Mouse (Mus musculus): ENCODE results near the gene Nme7.

DNA sequence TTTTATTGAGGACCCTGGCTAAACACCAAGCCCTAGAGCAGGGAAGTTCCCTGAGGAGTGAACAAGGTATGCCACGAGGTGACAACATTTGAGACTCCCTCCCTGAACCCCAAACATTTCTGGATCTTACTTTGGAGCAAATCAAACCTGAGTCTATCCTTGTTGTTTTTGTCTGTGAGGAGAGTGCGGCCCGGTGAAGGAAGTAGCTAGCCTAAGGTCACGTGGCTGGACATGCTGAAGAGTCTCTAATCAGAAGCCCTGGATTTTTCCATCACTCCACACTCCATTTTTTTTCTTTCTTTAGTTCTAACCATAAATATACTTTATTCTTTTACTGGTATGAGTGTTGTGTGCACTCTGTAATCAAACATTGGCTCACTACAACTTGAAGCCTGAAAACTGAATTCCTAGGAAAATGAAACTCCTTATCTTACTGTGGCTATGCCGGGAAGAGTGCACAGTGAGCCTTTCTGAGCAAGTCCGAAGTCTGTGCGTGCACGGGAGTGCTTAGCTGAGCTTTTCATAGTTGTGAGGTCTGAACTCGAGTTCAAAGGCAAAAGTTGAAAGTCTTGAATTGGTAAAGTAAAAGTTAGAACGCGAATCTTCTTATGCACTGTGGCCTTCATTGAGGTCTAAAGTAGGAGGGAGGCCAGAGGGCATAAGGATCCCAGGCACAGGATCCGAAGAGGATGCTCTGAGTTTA, 112.9 kb downstream of the Nme7 start:
- TF ChIP-seq POLR2A (IDR thresholded peaks at IDR 0.05; ENCODE audit: insufficient read length, low read depth) (no peak), USF1 (IDR thresholded peaks at IDR 0.05; ENCODE audit: low read depth) (no peak), MAX (IDR thresholded peaks at IDR 0.05; ENCODE audit: low read depth) (no peak), POLR2AphosphoS2 (IDR thresholded peaks at IDR 0.05; ENCODE audit: insufficient read length, low read depth) (no peak), MYOD1 (IDR thresholded peaks at IDR 0.05; ENCODE audit: control insufficient read depth in 1 of 3, insufficient read length in 2 of 3, low read depth in 2 of 3) (no peak), TCF12 (IDR thresholded peaks at IDR 0.05; ENCODE audit: insufficient read depth, poor library complexity, severe bottlenecking) (no peak), E2F4 (IDR thresholded peaks at IDR 0.05; ENCODE audit: insufficient read depth) (no peak), CEBPB (IDR thresholded peaks at IDR 0.05; ENCODE audit: insufficient read depth, poor library complexity, severe bottlenecking) (no peak), SRF (IDR thresholded peaks at IDR 0.05; ENCODE audit: control insufficient read depth, insufficient read length, low read depth) (no peak), TCF3 (IDR thresholded peaks at IDR 0.05; ENCODE audit: insufficient read length, low read depth) (no peak), REST (IDR thresholded peaks at IDR 0.05; ENCODE audit: insufficient read depth, insufficient read length) (no peak)

Measured in myocyte (in vitro differentiated cells).